Mouse (Mus musculus): ENCODE data around the gene Slc39a8. TPM values are rescaled to one million over a fixed set of nuclear protein-coding genes. Genes with fewer than 3 reads are reported as not detected.

Gene Slc39a8
- total RNA-seq, 2 experiments from 2014 or later = 2.9 to 3.0 TPM

- Histone ChIP-seq H3K27ac (no peak overlapping the region), H3K4me3 (no peak overlapping the region)
- no peak for DNase-seq (ENCODE audit: low spot score in 2 of 2)
- peak; percentile 55 for TF ChIP-seq CTCF (conservative IDR thresholded peaks at IDR 0.05)
Observed at GRCm38 (mm10) chr3:135903366-135903765, 78.3 kb downstream of the Slc39a8 start.

DNA sequence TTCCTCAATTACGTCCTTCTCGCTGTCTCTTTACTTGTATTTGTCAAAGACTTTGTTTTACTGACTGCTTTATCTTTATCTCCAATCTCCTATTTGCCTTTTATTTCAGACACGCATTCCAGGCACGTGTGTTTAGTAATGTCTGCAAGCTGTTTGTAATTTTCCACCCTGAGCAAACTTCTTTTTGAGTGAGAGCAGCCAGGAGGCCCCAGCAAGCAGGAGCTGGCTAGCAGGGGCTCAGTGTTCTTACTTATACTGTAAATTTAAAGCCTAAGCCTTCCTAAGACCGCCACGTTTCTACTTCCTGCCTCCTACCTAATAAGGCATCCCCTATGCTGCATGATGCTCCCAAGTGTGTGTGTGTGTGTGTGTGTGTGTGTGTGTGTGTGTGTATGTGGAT lies 79.8 kb downstream of the Slc39a8 start:
- DNase-seq (ENCODE audit: low spot score in 2 of 2) = no peak
- no peak for TF ChIP-seq CTCF (conservative IDR thresholded peaks at IDR 0.05)

DNA sequence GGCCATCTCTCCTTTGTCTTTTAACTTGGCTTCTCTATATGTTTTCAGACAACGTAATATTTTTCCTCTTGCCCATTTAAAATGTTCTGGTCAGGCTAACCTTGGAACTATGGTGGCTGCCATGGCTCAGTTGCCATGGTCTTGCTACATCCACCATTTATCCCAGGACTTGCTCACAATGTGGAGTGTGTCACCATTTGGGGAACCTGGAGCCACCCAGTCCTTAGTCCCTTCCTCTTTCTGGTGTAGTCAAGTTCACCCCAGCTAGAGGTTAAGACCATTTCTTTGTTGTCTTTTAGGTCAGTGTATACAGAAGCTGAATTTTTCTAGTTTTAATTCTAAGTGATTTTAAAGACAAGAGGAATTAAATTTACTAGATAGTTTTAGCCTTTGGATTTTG lies 80.7 kb downstream of the Slc39a8 start:
- no peak for TF ChIP-seq CTCF (conservative IDR thresholded peaks at IDR 0.05)
- DNase-seq (ENCODE audit: low spot score in 2 of 2) = no peak
- Histone ChIP-seq H3K4me3 (no peak overlapping the region), H3K27ac (no peak overlapping the region)

More for the DNA sequence above, 79.8 kb downstream of the Slc39a8 start:
- Histone ChIP-seq H3K27ac (no peak overlapping the region), H3K4me3 (no peak overlapping the region)

GRCm38 (mm10) chr3:135907028-135907427 lies 81.9 kb downstream of the Slc39a8 start:
- no peak for TF ChIP-seq CTCF (conservative IDR thresholded peaks at IDR 0.05)
- no peak overlapping the region for H3K4me3 ChIP-seq
- no peak overlapping the region for H3K27ac ChIP-seq
- no peak for DNase-seq (ENCODE audit: low spot score in 2 of 2)

GRCm38 (mm10) chr3:135915941-135916340 lies 90.9 kb downstream of the Slc39a8 start:
- H3K4me3 ChIP-seq = no peak overlapping the region
- H3K27ac ChIP-seq = no peak overlapping the region
- no peak for DNase-seq (ENCODE audit: low spot score in 2 of 2)
- TF ChIP-seq CTCF (conservative IDR thresholded peaks at IDR 0.05) = peak; percentile 31

- Histone ChIP-seq H3K27ac (0 out of 2 replicates have a peak overlapping the region, but pooled peaks have one; percentile 23), H3K4me3 (no peak overlapping the region)
- TF ChIP-seq CTCF (conservative IDR thresholded peaks at IDR 0.05) = no peak
- no peak for DNase-seq (ENCODE audit: low spot score in 2 of 2)
Observed at GRCm38 (mm10) chr3:135918566-135919180, 93.6 kb downstream of the Slc39a8 start.

- DNase-seq (ENCODE audit: low spot score in 2 of 2) = no peak
- no peak for TF ChIP-seq CTCF (conservative IDR thresholded peaks at IDR 0.05)
- Histone ChIP-seq H3K4me3 (no peak overlapping the region), H3K27ac (no peak overlapping the region)
Observed at GRCm38 (mm10) chr3:135919305-135919704, 94.2 kb downstream of the Slc39a8 start.

DNA sequence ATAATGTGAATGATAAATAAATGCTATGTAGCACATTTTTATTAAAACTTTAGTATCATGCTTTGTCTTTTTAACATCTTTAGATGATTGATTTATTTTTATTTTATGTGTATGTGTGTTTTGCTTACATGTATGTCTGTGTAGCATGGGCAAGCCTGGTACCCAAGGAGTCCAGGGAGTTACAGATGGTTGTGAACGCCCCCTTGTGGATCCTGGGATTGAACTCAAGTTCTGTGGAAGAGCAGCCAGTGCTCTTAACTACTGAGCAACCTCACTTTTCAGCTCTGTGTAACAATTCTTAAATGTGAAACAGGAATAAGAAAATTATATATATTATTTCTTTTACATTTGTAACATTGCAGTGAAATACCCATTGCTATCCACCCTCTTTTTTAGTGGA lies 101.7 kb downstream of the Slc39a8 start:
- peak; percentile 44 for TF ChIP-seq CTCF (conservative IDR thresholded peaks at IDR 0.05)
- Histone ChIP-seq H3K4me3 (no peak overlapping the region), H3K27ac (no peak overlapping the region)
- no peak for DNase-seq (ENCODE audit: low spot score in 2 of 2)

GRCm38 (mm10) chr3:135928184-135928583 lies 103.1 kb downstream of the Slc39a8 start:
- H3K4me3 ChIP-seq = no peak overlapping the region
- DNase-seq (ENCODE audit: low spot score in 2 of 2) = no peak
- TF ChIP-seq CTCF (conservative IDR thresholded peaks at IDR 0.05) = peak; percentile 64
- no peak overlapping the region for H3K27ac ChIP-seq

- H3K4me3 ChIP-seq = no peak overlapping the region
- no peak for DNase-seq (ENCODE audit: low spot score in 2 of 2)
- H3K27ac ChIP-seq = no peak overlapping the region
- no peak for TF ChIP-seq CTCF (conservative IDR thresholded peaks at IDR 0.05)
Observed at GRCm38 (mm10) chr3:135937455-135937854, 112.4 kb downstream of the Slc39a8 start.

Other genes starting within 250 kb of the Slc39a8 start
- 10 to 100 TPM; 23.0 to 27.9 TPM for gene Nfkb1, start 133.7 kb upstream of the Slc39a8 start, total RNA-seq (2021)